Mouse (Mus musculus) heart, embryonic 11.5 days (tissue): Measurements from ENCODE around the gene Prps2. TPM values are rescaled to one million over a fixed set of nuclear protein-coding genes. Genes with fewer than 3 reads are reported as not detected.
"Not testable (repeated sequence)": the region's sequence is repeated elsewhere in the genome, so short reads cannot be mapped to it uniquely, and the experiment has no call there.

Source experiments
- ATAC-seq: fragments of 200-750 bp; cut with Nextera tagmentation; replicated peaks from 2 replicates; pipeline ENCODE4 v1.8.0; 2017; ENCODE audit warnings: moderate library complexity; ENCODE audit not compliant: insufficient number of reproducible peaks, low FRiP score, low TSS enrichment
- H3K27ac ChIP-seq: fragments of 300-500 bp; sonication (generic); 2 replicates; pipeline ENCODE4 v1.5.1; 2014; ENCODE audit warnings: mild to moderate bottlenecking, low read depth, low read length
- H3K27me3 ChIP-seq: fragments of 300-500 bp; sonication (generic); 2 replicates; pipeline ENCODE4 v1.6.1; 2014; ENCODE audit warnings: mild to moderate bottlenecking, low read length, mixed read lengths; ENCODE audit not compliant: control insufficient read depth, insufficient read depth
- H3K36me3 ChIP-seq: fragments of 300-500 bp; sonication (generic); 2 replicates; pipeline ENCODE4 v1.6.1; 2014; ENCODE audit warnings: mild to moderate bottlenecking, low read length, moderate library complexity, mixed read lengths; ENCODE audit not compliant: control insufficient read depth, insufficient read depth
- H3K4me1 ChIP-seq: fragments of 300-500 bp; sonication (generic); 2 replicates; pipeline ENCODE4 v1.6.1; 2014; ENCODE audit warnings: low read length; ENCODE audit not compliant: control insufficient read depth, insufficient read depth
- H3K4me2 ChIP-seq: fragments of 300-500 bp; sonication (generic); 2 replicates; pipeline ENCODE4 v1.6.1; 2014; ENCODE audit warnings: mild to moderate bottlenecking, moderate library complexity
- H3K4me3 ChIP-seq: fragments of 300-500 bp; sonication (generic); 2 replicates; pipeline ENCODE4 v1.5.1; 2014; ENCODE audit warnings: low read depth, low read length
- H3K9ac ChIP-seq: fragments of 300-500 bp; sonication (generic); 2 replicates; pipeline ENCODE4 v1.6.1; 2014; ENCODE audit warnings: mild to moderate bottlenecking, low read depth, low read length, moderate library complexity
- H3K9me3 ChIP-seq: fragments of 300-500 bp; sonication (generic); replicated peaks from 2 replicates; pipeline ENCODE4 v1.6.1; 2016; ENCODE audit warnings: low read length; ENCODE audit not compliant: control insufficient read depth
- WGBS: fragments of 180-500 bp; shearing (Covaris S2); extraction: QIAGEN DNeasy Blood & Tissue Kit; methylation state at CpG from one replicate; pipeline ENCODE4 v1.1.7; 2014; ENCODE audit not compliant: insufficient replicate concordance; 5-methylcytosine and 5-hydroxymethylcytosine counted together
- polyA plus RNA-seq: library from polyadenylated mRNA; unstranded; fragments of >200 nt; fragmentation: Nextera tagmentation; extraction: Ambion mirVana; gene quantifications from 2 replicates; pipeline ENCODE4 v1.2.1, GENCODE M21; 2014

The Prps2 gene
- polyA plus RNA-seq = 30.0 and 33.4 TPM in 2 replicates

GRCm38 (mm10) chrX:167382047-167382853, at the start of gene Prps2:
Gene Prps2, minus strand, starts transcription at chrX:167382749.
- peak within 1 kb of the TSS; percentile 72 for H3K4me2 ChIP-seq
- WGBS = 15% methylated on average over 38 of the region's 47 CpGs

GRCm38 (mm10) chrX:167417654-167418053, 35.1 kb upstream of the Prps2 start:
- Histone ChIP-seq H3K27me3 (no peaks in the 10 kb centered on the region), H3K4me3 (no peak overlapping the region), H3K9me3 (no peaks in the 10 kb centered on the region), H3K9ac (no peak overlapping the region), H3K4me1 (no peaks in the 10 kb centered on the region), H3K27ac (no peak overlapping the region), H3K36me3 (no peaks in the 10 kb centered on the region), H3K4me2 (no peak overlapping the region)
- 51% methylated on average over 1 of the region's 1 CpGs for WGBS
- no peak for ATAC-seq

More at GRCm38 (mm10) chrX:167382047-167382853, at the start of gene Prps2:
- peak; percentile 81 for ATAC-seq
- H3K4me1 ChIP-seq = no peaks in the 10 kb centered on the region; the same call in 1 of the 2 replicates
- peak within 1 kb of the TSS; percentile 58 for H3K4me3 ChIP-seq
- H3K27me3 ChIP-seq = no peaks in the 10 kb centered on the region
- H3K9me3 ChIP-seq = no peaks in the 10 kb centered on the region
- H3K27ac ChIP-seq = peak within 1 kb of the TSS; percentile 66
- H3K9ac ChIP-seq = peak within 1 kb of the TSS; percentile 81
- no peaks in the 10 kb centered on the region for H3K36me3 ChIP-seq

- Histone ChIP-seq H3K4me3 (no peak overlapping the region), H3K27ac (no peak overlapping the region), H3K9me3 (no peaks in the 10 kb centered on the region), H3K4me1 (no peaks in the 10 kb centered on the region), H3K36me3 (no peaks in the 10 kb centered on the region), H3K9ac (no peak overlapping the region), H3K27me3 (no peaks in the 10 kb centered on the region), H3K4me2 (no peak overlapping the region)
- no peak for ATAC-seq
- WGBS = 63% methylated on average over 3 of the region's 3 CpGs
Observed at GRCm38 (mm10) chrX:167394940-167395339, 12.4 kb upstream of the Prps2 start.

GRCm38 (mm10) chrX:167386647-167387046, 4.1 kb upstream of the Prps2 start:
- 47% methylated on average over 1 of the region's 1 CpGs for WGBS
- H3K4me3 ChIP-seq = no peak overlapping the region

GRCm38 (mm10) chrX:167382854-167383186, 271 bp upstream of the Prps2 start:
- WGBS = 43% methylated on average over 7 of the region's 7 CpGs

More at GRCm38 (mm10) chrX:167386647-167387046, 4.1 kb upstream of the Prps2 start:
- Histone ChIP-seq H3K9ac (no peak overlapping the region), H3K36me3 (no peaks in the 10 kb centered on the region), H3K4me1 (no peaks in the 10 kb centered on the region), H3K4me2 (no peak overlapping the region), H3K27ac (no peak overlapping the region), H3K27me3 (no peaks in the 10 kb centered on the region), H3K9me3 (no peaks in the 10 kb centered on the region)
- ATAC-seq = no peak

GRCm38 (mm10) chrX:167381583-167382046, 934 bp downstream of the Prps2 start:
- WGBS = 17% methylated on average over 18 of the region's 18 CpGs
- Histone ChIP-seq H3K9ac (peak overlapping the region; percentile 81), H3K4me1 (no peaks in the 10 kb centered on the region; the same call in 1 of the 2 replicates), H3K36me3 (no peaks in the 10 kb centered on the region), H3K9me3 (no peaks in the 10 kb centered on the region), H3K27ac (no peak overlapping the region), H3K4me3 (peak overlapping the region; percentile 58), H3K27me3 (no peaks in the 10 kb centered on the region), H3K4me2 (peak overlapping the region; percentile 72)
- peak; percentile 24 for ATAC-seq

More at GRCm38 (mm10) chrX:167382854-167383186, 271 bp upstream of the Prps2 start:
- no peak for ATAC-seq
- H3K9ac ChIP-seq = no peak overlapping the region; the same call in 1 of the 2 replicates
- peak overlapping the region; percentile 58 for H3K4me3 ChIP-seq
- peak overlapping the region; percentile 72 for H3K4me2 ChIP-seq
- H3K36me3 ChIP-seq = no peaks in the 10 kb centered on the region
- H3K4me1 ChIP-seq = no peaks in the 10 kb centered on the region
- H3K9me3 ChIP-seq = no peaks in the 10 kb centered on the region
- H3K27me3 ChIP-seq = no peaks in the 10 kb centered on the region
- H3K27ac ChIP-seq = peak overlapping the region; percentile 66; the same call in 1 of the 2 replicates

- H3K4me1 ChIP-seq = no peaks in the 10 kb centered on the region; the same call in 1 of the 2 replicates
- WGBS = 47% methylated on average over 4 of the region's 4 CpGs
- no peak overlapping the region for H3K4me3 ChIP-seq
- no peaks in the 10 kb centered on the region for H3K36me3 ChIP-seq
- H3K9ac ChIP-seq = no peak overlapping the region
- no peak overlapping the region for H3K27ac ChIP-seq
- no peaks in the 10 kb centered on the region for H3K27me3 ChIP-seq
- no peak for ATAC-seq
- H3K4me2 ChIP-seq = no peak overlapping the region; the same call in 1 of the 2 replicates
- H3K9me3 ChIP-seq = no peaks in the 10 kb centered on the region
Observed at GRCm38 (mm10) chrX:167380073-167380472, 2.5 kb downstream of the Prps2 start.

- H3K36me3 ChIP-seq, H3K27ac ChIP-seq, H3K4me3 ChIP-seq, ATAC-seq, H3K4me2 ChIP-seq, H3K9me3 ChIP-seq, H3K27me3 ChIP-seq, H3K9ac ChIP-seq, H3K4me1 ChIP-seq: not testable (repeated sequence)
- 76% methylated on average over 3 of the region's 3 CpGs for WGBS
Observed at GRCm38 (mm10) chrX:167361231-167361630, 21.3 kb downstream of the Prps2 start.
